Mouse (Mus musculus): ENCODE data around the gene Akap7. TPM values are rescaled to one million over a fixed set of nuclear protein-coding genes. Genes with fewer than 3 reads are reported as not detected.

The Akap7 gene
- polyA plus RNA-seq, 1 experiment from 2014 or later: 42.0 TPM

DNA sequence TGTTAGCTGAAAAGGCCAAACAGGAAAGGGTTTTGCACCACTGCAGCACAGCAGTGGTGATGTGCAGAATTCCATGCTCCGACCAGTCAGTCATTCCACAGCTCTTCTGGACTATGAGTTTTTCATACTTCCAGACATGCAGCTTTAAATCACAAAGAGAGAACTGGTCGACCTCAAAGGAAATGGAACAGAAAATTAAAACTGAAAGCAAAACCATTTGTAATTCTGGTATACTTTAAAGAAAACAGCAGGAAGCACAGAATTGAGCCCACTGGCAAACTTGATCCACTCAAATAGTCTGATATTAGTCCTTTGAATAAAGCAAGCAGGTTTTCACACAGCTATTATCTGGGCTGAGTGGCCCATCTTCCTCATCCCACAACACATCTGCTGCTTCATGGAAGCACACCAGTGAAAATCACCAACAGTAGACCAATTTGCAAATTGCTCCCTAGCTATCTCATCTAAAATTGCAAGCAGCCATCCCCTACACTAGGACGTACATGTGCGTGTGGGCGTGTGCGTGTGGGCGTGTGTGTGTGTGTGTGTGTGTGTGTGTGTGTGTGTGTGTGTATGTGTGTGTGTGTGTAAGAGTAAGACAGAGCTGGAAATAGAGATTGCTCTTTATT, 156.4 kb downstream of the Akap7 start:
- H3K27me3 ChIP-seq (ENCODE audit: control insufficient read depth, insufficient read depth, low read length): no peaks in the 10 kb centered on the region
- H3K9ac ChIP-seq (ENCODE audit: low read length): no peak overlapping the region
- no peak overlapping the region for H3K27ac ChIP-seq (replicated peaks in 1 of 2; ENCODE audit: control insufficient read depth in 1 of 2, insufficient read depth in 1 of 2, low read depth in 2 of 2, low read length in 2 of 2)
- H3K4me1 ChIP-seq (ENCODE audit: control insufficient read depth in 2 of 2, insufficient read depth in 2 of 2, low read length in 2 of 2): no peaks in the 10 kb centered on the region
- ATAC-seq (ENCODE audit: insufficient number of reproducible peaks, insufficient read depth, low FRiP score, low read depth): no peak
- no peak overlapping the region for H3K4me3 ChIP-seq (ENCODE audit: control insufficient read depth in 1 of 2, insufficient read depth in 1 of 2, low read depth in 1 of 2, low read length in 2 of 2)
- 86% methylated on average over 7 of the region's 7 CpGs for WGBS
- H3K4me2 ChIP-seq (ENCODE audit: low read length): no peak overlapping the region
- H3K9me3 ChIP-seq (ENCODE audit: control insufficient read depth, low read length): no peaks in the 10 kb centered on the region
- no peaks in the 10 kb centered on the region for H3K36me3 ChIP-seq (ENCODE audit: control insufficient read depth, insufficient read depth, low read length)

DNA sequence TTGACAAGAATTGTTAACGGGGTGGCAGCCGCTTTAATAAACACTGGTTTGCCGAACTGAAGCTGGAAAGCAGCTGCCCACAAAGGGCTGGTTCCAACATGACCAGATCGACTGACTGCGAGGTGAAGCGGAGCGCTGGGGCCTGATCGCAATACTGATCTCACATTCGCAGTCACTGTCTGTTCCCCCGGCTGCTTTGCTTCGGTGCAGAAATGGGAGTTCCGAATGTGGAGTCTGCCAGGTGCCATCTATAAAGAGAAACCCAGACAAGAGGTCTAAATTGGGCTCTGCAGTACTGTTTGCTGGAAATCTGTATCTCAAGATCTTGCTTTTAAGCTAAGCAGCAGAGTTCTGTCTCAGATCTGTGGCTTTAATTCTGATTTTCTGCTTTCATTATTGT, 161.8 kb downstream of the Akap7 start:
- no peaks in the 10 kb centered on the region for H3K27me3 ChIP-seq (ENCODE audit: control insufficient read depth, insufficient read depth, low read length)
- H3K27ac ChIP-seq (replicated peaks in 1 of 2; ENCODE audit: control insufficient read depth in 1 of 2, insufficient read depth in 1 of 2, low read depth in 2 of 2, low read length in 2 of 2): no peak overlapping the region
- ATAC-seq (ENCODE audit: insufficient number of reproducible peaks, insufficient read depth, low FRiP score, low read depth): no peak
- no peaks in the 10 kb centered on the region for H3K36me3 ChIP-seq (ENCODE audit: control insufficient read depth, insufficient read depth, low read length)
- no peak overlapping the region for H3K9ac ChIP-seq (ENCODE audit: low read length)
- H3K4me3 ChIP-seq (ENCODE audit: control insufficient read depth in 1 of 2, insufficient read depth in 1 of 2, low read depth in 1 of 2, low read length in 2 of 2): no peak overlapping the region
- H3K4me1 ChIP-seq (ENCODE audit: control insufficient read depth in 2 of 2, insufficient read depth in 2 of 2, low read length in 2 of 2): peaks cover 0 to 12% of the 10 kb centered on the region in 2 experiments; a peak in 2 of 4 replicates
- peak overlapping the region; percentile 44 for H3K4me2 ChIP-seq (ENCODE audit: low read length)
- no peaks in the 10 kb centered on the region for H3K9me3 ChIP-seq (ENCODE audit: control insufficient read depth, low read length)
- 73% methylated on average over 12 of the region's 12 CpGs for WGBS

DNA sequence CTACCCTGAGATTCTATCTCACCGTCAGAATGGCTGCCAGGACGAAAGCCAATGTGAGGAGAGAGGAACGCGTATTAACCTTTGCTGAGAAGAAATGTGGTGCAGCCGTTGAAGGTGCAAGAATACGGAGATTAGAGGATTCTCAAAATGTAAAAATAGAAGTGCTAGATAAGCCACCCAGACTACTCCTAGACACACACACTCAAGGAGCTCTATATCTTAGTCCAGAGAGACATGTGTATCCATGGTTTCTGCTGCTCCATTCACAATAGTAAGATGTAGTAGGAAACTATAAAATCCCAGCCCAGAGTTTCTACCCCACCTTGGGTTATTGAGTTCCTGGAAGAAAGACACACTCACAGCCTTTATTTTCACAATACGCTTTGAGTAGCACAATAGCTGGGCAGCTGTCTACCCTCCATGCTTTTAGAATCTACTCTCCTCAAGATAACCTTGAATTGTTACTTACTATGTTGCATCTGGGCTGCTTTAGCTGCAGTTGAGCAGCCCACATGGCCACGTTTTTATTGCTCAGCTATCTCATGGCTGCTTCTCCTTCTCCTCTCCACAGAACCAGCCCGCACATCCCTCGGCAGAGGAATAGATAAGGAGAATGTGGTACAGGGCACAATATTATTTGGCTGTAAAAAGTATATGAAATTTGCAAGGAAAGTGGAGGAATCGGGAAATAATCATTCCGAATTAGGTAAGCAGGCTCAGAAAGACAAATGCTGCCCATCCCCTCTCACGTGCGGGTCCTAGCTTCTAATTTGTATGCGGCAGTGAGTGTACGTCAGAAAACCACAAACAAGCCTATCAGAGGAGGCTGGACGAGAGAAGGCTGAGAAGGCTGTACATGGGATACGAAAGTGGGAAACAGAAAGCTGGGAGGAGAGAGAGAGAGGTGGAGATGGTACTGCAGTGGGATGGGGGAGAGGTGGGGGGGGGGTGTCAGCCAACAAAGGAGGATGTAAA, 162.6 kb downstream of the Akap7 start:
- H3K4me3 ChIP-seq (ENCODE audit: control insufficient read depth in 1 of 2, insufficient read depth in 1 of 2, low read depth in 1 of 2, low read length in 2 of 2): no peak overlapping the region
- H3K27ac ChIP-seq (replicated peaks in 1 of 2; ENCODE audit: control insufficient read depth in 1 of 2, insufficient read depth in 1 of 2, low read depth in 2 of 2, low read length in 2 of 2): 0 out of 4 replicates have a peak overlapping the region, but pooled peaks of 1 of the 2 experiments have one; percentile 10

DNA sequence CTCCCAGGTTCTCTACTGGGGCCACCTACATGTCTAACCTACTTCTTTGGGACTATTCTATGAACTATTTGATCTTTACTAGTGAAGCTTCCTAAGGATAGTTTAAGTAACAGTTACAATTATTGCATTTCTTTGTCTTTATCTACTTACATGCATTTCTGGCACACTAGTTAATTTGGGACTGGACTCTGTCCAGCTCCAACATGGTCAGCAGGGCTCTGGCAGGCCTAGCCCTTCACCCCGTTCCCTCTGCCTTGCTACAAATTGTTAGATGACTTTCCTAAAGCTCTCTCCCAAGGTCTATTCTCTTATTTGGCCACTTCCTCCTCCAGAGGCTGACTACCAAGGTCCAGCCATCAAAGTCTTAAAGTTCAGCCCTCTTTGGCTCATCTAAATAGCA, 165.9 kb downstream of the Akap7 start:
- H3K9me3 ChIP-seq (ENCODE audit: control insufficient read depth, low read length): 0 out of 2 replicates have a peak, but pooled peaks cover 8% of the 10 kb centered on the region
- no peak overlapping the region for H3K27ac ChIP-seq (replicated peaks in 1 of 2; ENCODE audit: control insufficient read depth in 1 of 2, insufficient read depth in 1 of 2, low read depth in 2 of 2, low read length in 2 of 2)
- H3K4me1 ChIP-seq (ENCODE audit: control insufficient read depth in 2 of 2, insufficient read depth in 2 of 2, low read length in 2 of 2): peaks cover 0 to 16% of the 10 kb centered on the region in 2 experiments; a peak in 2 of 4 replicates
- H3K27me3 ChIP-seq (ENCODE audit: control insufficient read depth, insufficient read depth, low read length): no peaks in the 10 kb centered on the region
- ATAC-seq (ENCODE audit: insufficient number of reproducible peaks, insufficient read depth, low FRiP score, low read depth): no peak
- no peaks in the 10 kb centered on the region for H3K36me3 ChIP-seq (ENCODE audit: control insufficient read depth, insufficient read depth, low read length)
- no peak overlapping the region for H3K4me3 ChIP-seq (ENCODE audit: control insufficient read depth in 1 of 2, insufficient read depth in 1 of 2, low read depth in 1 of 2, low read length in 2 of 2)
- no peak overlapping the region for H3K9ac ChIP-seq (ENCODE audit: low read length)
- WGBS: 52% methylated on average over 1 of the region's 1 CpGs
- H3K4me2 ChIP-seq (ENCODE audit: low read length): no peak overlapping the region

More for the DNA sequence above, 162.6 kb downstream of the Akap7 start:
- H3K9ac ChIP-seq (ENCODE audit: low read length): no peak overlapping the region
- no peaks in the 10 kb centered on the region for H3K27me3 ChIP-seq (ENCODE audit: control insufficient read depth, insufficient read depth, low read length)
- no peak for ATAC-seq (ENCODE audit: insufficient number of reproducible peaks, insufficient read depth, low FRiP score, low read depth)
- H3K4me2 ChIP-seq (ENCODE audit: low read length): peak overlapping the region; percentile 44
- H3K9me3 ChIP-seq (ENCODE audit: control insufficient read depth, low read length): no peaks in the 10 kb centered on the region
- H3K36me3 ChIP-seq (ENCODE audit: control insufficient read depth, insufficient read depth, low read length): no peaks in the 10 kb centered on the region
- peaks cover 0 to 13% of the 10 kb centered on the region in 2 experiments; a peak in 2 of 4 replicates for H3K4me1 ChIP-seq (ENCODE audit: control insufficient read depth in 2 of 2, insufficient read depth in 2 of 2, low read length in 2 of 2)
- 40% methylated on average over 18 of the region's 18 CpGs for WGBS

DNA sequence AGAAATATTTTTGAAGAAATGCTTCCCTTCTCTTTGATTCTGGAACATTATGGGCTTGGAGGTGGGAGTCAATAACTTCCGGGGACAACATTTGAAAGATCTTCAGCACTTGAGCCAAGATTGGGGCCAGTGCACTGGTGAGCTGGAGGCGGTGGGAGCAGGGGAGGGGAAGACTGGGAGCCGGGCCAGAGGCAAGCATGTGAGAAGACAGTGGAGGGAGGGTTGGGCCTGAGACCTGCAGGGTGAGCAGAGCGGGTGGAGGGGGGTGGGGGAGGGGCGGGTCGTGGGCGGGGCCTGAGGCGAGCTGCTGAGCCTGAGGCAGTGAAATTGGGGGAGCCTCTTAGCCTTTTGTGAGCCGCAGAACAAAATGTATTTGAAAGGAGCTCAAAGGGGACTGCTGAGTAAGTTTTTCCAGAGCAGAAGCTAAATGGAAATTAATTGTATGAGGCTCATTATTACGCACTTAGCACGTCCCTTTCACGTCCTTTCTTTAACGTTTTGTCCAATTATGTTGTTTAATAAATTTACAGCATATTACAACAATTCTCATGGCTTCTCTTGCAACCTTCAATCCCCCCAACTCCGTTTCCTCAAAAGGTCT, 167.4 kb downstream of the Akap7 start:
- H3K9ac ChIP-seq (ENCODE audit: low read length): no peak overlapping the region
- no peaks in the 10 kb centered on the region for H3K27me3 ChIP-seq (ENCODE audit: control insufficient read depth, insufficient read depth, low read length)
- 0 out of 2 replicates have a peak, but pooled peaks cover 8% of the 10 kb centered on the region for H3K9me3 ChIP-seq (ENCODE audit: control insufficient read depth, low read length)
- H3K4me1 ChIP-seq (ENCODE audit: control insufficient read depth in 2 of 2, insufficient read depth in 2 of 2, low read length in 2 of 2): peaks cover 0 to 14% of the 10 kb centered on the region in 2 experiments; a peak in 2 of 4 replicates
- no peak overlapping the region; a peak in 1 of 4 replicates for H3K27ac ChIP-seq (replicated peaks in 1 of 2; ENCODE audit: control insufficient read depth in 1 of 2, insufficient read depth in 1 of 2, low read depth in 2 of 2, low read length in 2 of 2)
- 31% methylated on average over 12 of the region's 14 CpGs for whole genome bisulfite sequencing
- no peak overlapping the region for H3K4me3 ChIP-seq (ENCODE audit: control insufficient read depth in 1 of 2, insufficient read depth in 1 of 2, low read depth in 1 of 2, low read length in 2 of 2)
- H3K4me2 ChIP-seq (ENCODE audit: low read length): no peak overlapping the region
- no peaks in the 10 kb centered on the region for H3K36me3 ChIP-seq (ENCODE audit: control insufficient read depth, insufficient read depth, low read length)
- ATAC-seq (ENCODE audit: insufficient number of reproducible peaks, insufficient read depth, low FRiP score, low read depth): peak; percentile 81

DNA sequence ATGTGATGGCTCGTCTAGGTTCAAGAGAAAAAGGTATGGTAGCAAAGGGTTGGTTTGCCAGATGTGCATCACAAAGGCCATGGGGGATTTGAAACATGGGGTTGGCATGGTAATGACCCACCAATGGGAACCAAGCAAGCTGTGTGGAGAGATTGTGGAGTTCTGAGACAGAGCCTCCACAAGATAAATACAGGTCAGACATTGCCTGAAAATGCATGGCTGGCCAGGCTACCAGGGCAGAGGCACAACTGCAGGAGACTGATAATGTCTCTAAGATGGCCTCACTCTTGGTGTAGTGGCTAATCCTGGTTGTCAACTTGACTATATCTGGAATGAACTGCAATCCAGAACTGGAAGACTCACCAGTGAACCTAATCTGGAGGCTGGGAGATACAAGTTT, 174.1 kb downstream of the Akap7 start:
- H3K9me3 ChIP-seq (ENCODE audit: control insufficient read depth, low read length): 0 out of 2 replicates have a peak, but pooled peaks cover 2% of the 10 kb centered on the region
- WGBS: 75% methylated on average over 1 of the region's 1 CpGs

DNA sequence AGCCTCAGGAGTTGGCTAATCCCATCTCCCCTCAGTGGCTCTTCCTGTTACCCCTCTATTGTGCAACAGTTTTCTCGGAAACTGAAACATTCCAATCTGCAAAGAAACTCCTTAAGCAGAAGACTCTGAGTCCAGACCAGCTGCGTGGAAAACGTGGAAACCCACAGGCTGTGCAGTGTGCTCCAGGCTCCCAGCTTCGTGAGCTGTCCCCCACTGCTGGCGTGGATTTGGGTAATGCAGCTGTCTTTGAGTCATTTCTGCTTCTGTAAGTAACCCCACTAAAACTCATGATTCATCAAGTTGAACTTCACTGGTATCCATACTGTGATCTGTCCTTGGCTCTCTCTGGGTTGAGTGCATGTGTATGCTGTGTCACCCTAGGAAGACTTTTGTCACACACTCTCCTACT, 179.2 kb downstream of the Akap7 start:
- H3K4me2 ChIP-seq (ENCODE audit: low read length): no peak overlapping the region
- H3K9ac ChIP-seq (ENCODE audit: low read length): no peak overlapping the region
- no peaks in the 10 kb centered on the region for H3K27me3 ChIP-seq (ENCODE audit: control insufficient read depth, insufficient read depth, low read length)
- WGBS: 73% methylated on average over 5 of the region's 5 CpGs
- H3K4me3 ChIP-seq (ENCODE audit: control insufficient read depth in 1 of 2, insufficient read depth in 1 of 2, low read depth in 1 of 2, low read length in 2 of 2): no peak overlapping the region
- no peaks in the 10 kb centered on the region for H3K36me3 ChIP-seq (ENCODE audit: control insufficient read depth, insufficient read depth, low read length)
- no peaks in the 10 kb centered on the region for H3K9me3 ChIP-seq (ENCODE audit: control insufficient read depth, low read length)
- H3K4me1 ChIP-seq (ENCODE audit: control insufficient read depth in 2 of 2, insufficient read depth in 2 of 2, low read length in 2 of 2): no peaks in the 10 kb centered on the region
- no peak overlapping the region for H3K27ac ChIP-seq (replicated peaks in 1 of 2; ENCODE audit: control insufficient read depth in 1 of 2, insufficient read depth in 1 of 2, low read depth in 2 of 2, low read length in 2 of 2)
- no peak for ATAC-seq (ENCODE audit: insufficient number of reproducible peaks, insufficient read depth, low FRiP score, low read depth)

More for the DNA sequence above, 174.1 kb downstream of the Akap7 start:
- H3K27ac ChIP-seq (replicated peaks in 1 of 2; ENCODE audit: control insufficient read depth in 1 of 2, insufficient read depth in 1 of 2, low read depth in 2 of 2, low read length in 2 of 2): no peak overlapping the region
- H3K4me1 ChIP-seq (ENCODE audit: control insufficient read depth in 2 of 2, insufficient read depth in 2 of 2, low read length in 2 of 2): no peaks in the 10 kb centered on the region
- no peak overlapping the region for H3K9ac ChIP-seq (ENCODE audit: low read length)
- no peaks in the 10 kb centered on the region for H3K27me3 ChIP-seq (ENCODE audit: control insufficient read depth, insufficient read depth, low read length)
- H3K36me3 ChIP-seq (ENCODE audit: control insufficient read depth, insufficient read depth, low read length): no peaks in the 10 kb centered on the region
- ATAC-seq (ENCODE audit: insufficient number of reproducible peaks, insufficient read depth, low FRiP score, low read depth): no peak
- no peak overlapping the region for H3K4me2 ChIP-seq (ENCODE audit: low read length)
- no peak overlapping the region for H3K4me3 ChIP-seq (ENCODE audit: control insufficient read depth in 1 of 2, insufficient read depth in 1 of 2, low read depth in 1 of 2, low read length in 2 of 2)

Data from heart, embryonic 14.5 days (tissue).